Mouse (Mus musculus) urinary bladder, adult 18-20 months (tissue): ENCODE measurements at regions not wholly inside any gene's neighbourhood (a gene's known extent, or its start where the extent isn't known, plus 50 kb on each side); places are given as distances from the start of the nearest gene placed in this dataset.
A peak's percentile ranks its signal among the peaks of the same experiment; 100 is the strongest.
"Not testable (repeated sequence)": the region's sequence is repeated elsewhere in the genome, so short reads cannot be mapped to it uniquely, and the experiment has no call there.

Source experiments
- DNase-seq, 2 experiments: peaks; one replicate each; pipeline ENCODE4 v3.0.0; 2022; ENCODE audit warnings: low spot score in 2 of 2, mixed read lengths in 2 of 2

GRCm38 (mm10) chr3:33440905-33441304 is 297.9 kb upstream of the Pex5l start:
- DNase-seq, result no peak

GRCm38 (mm10) chr3:33440500-33440899 is 297.5 kb upstream of the Pex5l start:
- no peak for DNase-seq

- DNase-seq, result no peak
Measured at GRCm38 (mm10) chr3:33416922-33417321, 273.9 kb upstream of the Pex5l start.

GRCm38 (mm10) chr3:33416321-33416720 is 273.3 kb upstream of the Pex5l start:
- DNase-seq, result no peak

- DNase-seq, result no peak
Measured at GRCm38 (mm10) chr3:33401904-33402303, 258.9 kb upstream of the Pex5l start.

GRCm38 (mm10) chr3:33399321-33399720 is 256.3 kb upstream of the Pex5l start:
- no peak for DNase-seq

GRCm38 (mm10) chr3:33398326-33398725 is 255.3 kb upstream of the Pex5l start:
- DNase-seq, result no peak

GRCm38 (mm10) chr3:33397217-33397616 is 254.2 kb upstream of the Pex5l start:
- DNase-seq, result no peak

- DNase-seq, result no peak
Measured at GRCm38 (mm10) chr3:33392541-33392822, 249.4 kb upstream of the Pex5l start.

- no peak for DNase-seq
Measured at GRCm38 (mm10) chr3:33391765-33392540, 248.9 kb upstream of the Pex5l start.

- DNase-seq, result no peak
Measured at GRCm38 (mm10) chr3:33388171-33388570, 245.1 kb upstream of the Pex5l start.

- no peak for DNase-seq
Measured at GRCm38 (mm10) chr3:33383622-33384021, 240.6 kb upstream of the Pex5l start.

GRCm38 (mm10) chr3:33379604-33380003 is 236.6 kb upstream of the Pex5l start:
- no peak for DNase-seq

- DNase-seq, result no peak
Measured at GRCm38 (mm10) chr3:33375161-33375560, 232.1 kb upstream of the Pex5l start.

- no peak for DNase-seq
Measured at GRCm38 (mm10) chr3:33372806-33373205, 229.8 kb upstream of the Pex5l start.

- no peak for DNase-seq
Measured at GRCm38 (mm10) chr3:33363521-33363920, 220.5 kb upstream of the Pex5l start.

GRCm38 (mm10) chr3:33360030-33360429 is 217.0 kb upstream of the Pex5l start:
- DNase-seq, result no peak

GRCm38 (mm10) chr3:33353860-33354259 is 210.8 kb upstream of the Pex5l start:
- no peak for DNase-seq

- peak in 1 of 2 experiments; percentile 15 for DNase-seq
Measured at GRCm38 (mm10) chr3:33350986-33351385, 207.9 kb upstream of the Pex5l start.

GRCm38 (mm10) chr3:33334056-33334455 is 191.0 kb upstream of the Pex5l start:
- no peak for DNase-seq

GRCm38 (mm10) chr3:33317691-33318090 is 174.6 kb upstream of the Pex5l start:
- not testable (repeated sequence) for DNase-seq

- DNase-seq, result no peak
Measured at GRCm38 (mm10) chr3:33312230-33312825, 169.3 kb upstream of the Pex5l start.

- no peak for DNase-seq
Measured at GRCm38 (mm10) chr3:33308212-33308611, 165.2 kb upstream of the Pex5l start.

GRCm38 (mm10) chr3:33306169-33306568 is 163.1 kb upstream of the Pex5l start:
- DNase-seq, result no peak
